Mouse (Mus musculus) adrenal gland, postnatal 14 days (tissue): ENCODE measurements around the gene Kctd17. TPM values are rescaled to one million over a fixed set of nuclear protein-coding genes. Genes with fewer than 3 reads are reported as not detected.

Experiments
- DNase-seq: peaks from one replicate; pipeline ENCODE4 v3.0.0; 2021; ENCODE audit warnings: mixed read lengths
- long read RNA-seq, 2 experiments: library from polyadenylated mRNA; stranded (forward); transcript quantifications; one replicate each; pipeline ENCODE4 v2.0.0; 2021
- total RNA-seq: library from RNA; stranded (reverse); gene quantifications from 2 replicates; pipeline ENCODE4 v1.2.3, GENCODE M21; 2021

The Kctd17 gene
- 83.4 and 88.8 TPM in 2 replicates for total RNA-seq
- long read RNA-seq, experiment 1, transcript Kctd17-202 (6 exons, 986 nt), result major isoform, 12 of 50 reads
- long read RNA-seq, experiment 1, partial matches to known transcripts, result 11 of 50 reads
- long read RNA-seq, experiment 1, other reads (novel, unspliced or antisense), result 25 of 50 reads
- long read RNA-seq, experiment 2, transcript Kctd17-202 (6 exons, 986 nt), result major isoform, 5 of 44 reads
- long read RNA-seq, experiment 2, partial matches to known transcripts, result 35 of 44 reads
- long read RNA-seq, experiment 2, other reads (novel, unspliced or antisense), result 1 of 44 reads

DNA sequence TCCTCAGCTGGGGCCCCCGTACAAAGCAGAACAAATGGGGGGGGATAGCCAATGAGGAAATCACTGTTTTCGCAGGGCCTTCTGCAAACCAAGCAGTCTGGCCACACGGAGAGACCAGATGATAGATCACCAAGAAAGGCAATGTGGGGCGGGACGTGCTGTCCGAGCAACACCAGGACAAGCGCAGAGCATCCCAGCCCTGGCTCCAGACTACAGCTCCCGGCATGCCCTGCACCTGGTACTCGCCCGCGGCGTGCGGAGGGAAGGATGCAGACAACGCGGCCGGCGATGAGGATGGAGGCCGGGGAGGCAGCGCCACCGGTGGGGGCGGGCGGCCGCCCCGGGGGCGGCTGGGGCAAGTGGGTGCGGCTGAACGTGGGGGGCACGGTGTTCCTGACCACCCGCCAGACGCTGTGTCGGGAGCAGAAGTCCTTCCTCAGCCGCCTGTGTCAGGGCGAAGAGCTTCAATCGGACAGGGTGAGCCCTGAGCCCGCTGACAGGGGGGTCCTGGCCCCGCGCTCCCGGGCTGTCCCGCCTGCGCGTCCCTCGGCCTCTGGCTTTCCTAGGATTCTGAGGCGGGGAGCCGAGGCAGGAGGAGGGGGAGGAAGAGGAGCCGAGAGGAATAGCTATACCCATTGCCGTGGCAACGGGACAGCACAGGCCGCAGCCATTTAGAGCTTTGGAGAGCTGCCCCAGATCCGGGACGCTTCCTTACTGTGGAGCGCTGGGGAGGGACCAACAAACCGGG lies at the start of gene Kctd17:
Gene Kctd17, plus strand, starts transcription at position 174 of the 748 bp plus-strand sequence.
- DNase-seq, result peak; percentile 88

DNA sequence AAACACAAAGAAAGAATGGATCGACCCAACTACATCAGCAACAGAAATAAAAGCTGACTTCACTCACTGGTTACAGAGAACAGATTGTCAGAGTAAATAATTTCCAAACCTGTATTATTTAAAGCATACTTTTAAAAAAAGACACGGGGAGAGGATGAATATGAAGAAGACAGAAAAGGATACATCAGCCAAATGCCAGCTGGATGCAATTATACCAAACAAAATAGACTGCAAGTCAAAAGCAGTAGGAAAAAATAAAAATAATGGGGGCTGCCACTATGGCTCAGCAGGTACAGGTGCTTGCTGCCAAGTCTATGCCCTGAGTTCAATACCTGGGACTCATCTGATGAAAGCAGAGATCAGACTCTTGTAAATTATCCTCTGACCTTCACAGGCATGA lies 48.2 kb upstream of the Kctd17 start:
- DNase-seq, result no peak

DNA sequence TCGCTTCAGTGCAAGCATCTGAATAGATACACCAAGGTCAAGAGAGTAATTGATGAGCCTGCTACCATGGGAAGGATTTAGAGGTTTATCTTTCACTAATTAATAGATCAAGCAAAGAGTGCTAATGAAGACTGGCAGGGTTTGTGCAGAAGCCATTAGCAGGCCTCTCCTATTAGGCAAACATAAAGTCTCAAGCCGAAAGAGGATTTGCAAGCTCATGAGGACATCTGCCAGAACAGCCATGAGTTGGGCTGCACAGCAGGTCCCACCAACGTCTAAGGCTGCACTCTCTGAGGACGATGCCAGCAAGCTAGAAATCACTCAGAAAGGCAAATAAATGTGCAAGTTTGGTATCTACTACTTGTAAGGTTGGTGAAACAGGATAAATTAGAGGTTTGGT lies 47.6 kb upstream of the Kctd17 start:
- no peak for DNase-seq

DNA sequence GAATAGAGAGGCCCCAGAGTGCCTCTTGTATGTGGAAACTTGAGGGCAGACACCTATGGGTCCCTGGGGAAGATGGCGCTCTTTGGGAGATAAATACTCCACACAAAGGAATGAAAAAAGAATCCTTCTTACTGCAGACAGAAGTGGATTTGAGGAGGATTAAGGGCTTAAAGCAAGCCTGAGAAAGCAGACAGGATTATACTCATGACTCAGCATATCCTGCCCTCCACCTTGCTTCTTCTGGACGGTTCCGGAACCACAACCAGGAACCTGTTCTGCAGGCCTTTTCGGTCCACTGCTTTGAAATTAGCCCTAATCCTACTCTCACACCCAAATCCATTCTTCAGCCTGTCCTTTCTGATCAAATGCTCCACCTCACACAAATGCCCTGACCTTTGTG lies 46.2 kb upstream of the Kctd17 start:
- no peak for DNase-seq

DNA sequence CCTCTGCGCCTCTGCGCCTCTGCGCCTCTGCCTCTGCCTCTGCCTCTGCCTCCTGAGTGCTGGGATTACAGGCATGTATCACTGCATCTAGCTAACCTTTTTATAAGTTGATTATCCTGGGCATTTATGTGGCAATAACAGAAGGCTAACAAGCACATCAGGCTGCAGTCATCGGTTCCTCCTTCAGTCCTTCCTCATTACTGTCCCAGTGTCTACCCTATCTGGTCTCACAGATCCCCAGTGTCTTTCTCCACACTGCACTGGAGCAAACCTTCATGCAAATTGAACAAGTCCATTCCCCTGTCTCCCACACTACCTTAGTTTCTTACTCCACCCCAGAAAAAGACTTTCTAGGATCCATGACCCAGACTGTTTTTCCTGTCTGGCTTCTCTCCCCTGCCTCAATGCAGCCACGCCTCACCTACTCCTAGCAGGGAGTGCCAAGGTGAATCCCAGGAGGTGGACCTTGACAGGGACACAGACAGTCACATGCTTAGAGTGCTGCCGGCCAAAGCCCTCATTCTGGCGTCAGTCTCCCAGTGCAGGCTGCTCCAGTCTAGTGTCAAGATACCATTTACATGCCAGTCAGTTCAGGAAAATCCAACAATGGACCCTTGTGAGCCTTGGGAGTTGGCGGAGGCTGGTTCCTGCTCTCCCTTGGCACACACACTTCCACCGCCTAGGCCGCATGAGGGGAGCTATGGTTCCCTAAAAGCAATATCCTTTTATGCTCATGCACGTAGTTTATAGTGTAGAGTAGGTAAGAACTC lies 44.7 kb upstream of the Kctd17 start:
- DNase-seq, result peak; percentile 36

DNA sequence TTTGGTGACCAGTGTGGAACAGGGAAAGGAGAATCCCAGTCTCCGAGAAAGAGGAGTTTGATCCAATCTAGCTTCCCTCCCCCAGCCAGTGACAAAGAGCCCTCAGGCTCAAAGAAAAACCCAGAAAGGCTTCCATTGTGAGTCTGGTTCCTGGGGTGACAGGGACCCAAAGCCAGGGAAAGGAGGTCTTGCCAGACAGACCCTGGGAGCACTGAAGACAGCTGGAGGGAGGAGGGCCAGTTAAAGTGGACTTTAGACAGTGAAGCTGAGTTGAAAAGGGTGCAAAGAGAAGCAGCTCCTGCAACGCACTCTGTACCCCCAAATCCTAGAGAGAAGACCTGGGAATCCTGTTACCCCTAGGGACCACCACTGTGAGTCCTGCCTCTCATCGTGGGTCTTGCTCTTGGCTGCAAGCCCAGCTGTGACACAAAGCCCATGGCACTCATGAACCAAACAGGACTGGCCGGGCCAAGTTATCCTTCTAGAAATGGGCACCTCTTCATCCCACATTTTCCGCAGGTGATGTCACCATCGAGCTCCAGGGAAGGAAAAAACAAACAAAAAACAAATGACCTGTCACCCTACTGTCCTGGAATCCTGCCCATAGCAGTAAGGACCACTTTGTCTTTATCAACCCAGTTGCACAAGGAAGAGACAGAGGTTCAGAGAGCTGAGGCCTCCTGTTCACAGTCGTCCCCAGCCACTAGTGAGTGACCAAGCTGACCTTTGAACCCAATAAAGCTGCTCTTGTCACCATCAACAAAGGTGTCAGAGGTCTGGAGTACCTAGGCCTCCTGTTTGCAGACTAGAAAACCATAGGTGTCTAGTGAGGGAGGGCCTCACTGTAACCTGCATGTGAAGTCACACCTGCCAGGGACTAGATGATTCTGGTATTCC lies 43.9 kb upstream of the Kctd17 start:
- DNase-seq, result no peak

DNA sequence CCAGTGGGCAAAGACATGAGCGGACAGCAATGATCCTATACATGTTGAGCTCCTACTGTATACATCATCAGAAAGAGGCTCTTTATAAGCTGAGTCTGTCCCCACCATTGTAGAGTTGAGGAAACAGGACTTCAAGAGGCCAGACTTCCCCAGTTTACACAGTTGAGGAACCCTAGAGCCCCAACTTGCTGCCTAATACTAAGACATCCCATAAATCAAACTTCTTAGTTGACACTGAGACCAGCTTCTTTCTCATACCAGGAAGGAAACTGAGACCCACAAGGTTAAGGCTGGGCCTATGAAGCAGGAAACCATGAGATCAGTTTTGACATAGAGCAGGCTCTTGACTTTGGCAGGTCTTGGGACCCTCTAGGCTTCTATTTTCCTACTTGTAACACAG lies 42.8 kb upstream of the Kctd17 start:
- DNase-seq, result no peak

DNA sequence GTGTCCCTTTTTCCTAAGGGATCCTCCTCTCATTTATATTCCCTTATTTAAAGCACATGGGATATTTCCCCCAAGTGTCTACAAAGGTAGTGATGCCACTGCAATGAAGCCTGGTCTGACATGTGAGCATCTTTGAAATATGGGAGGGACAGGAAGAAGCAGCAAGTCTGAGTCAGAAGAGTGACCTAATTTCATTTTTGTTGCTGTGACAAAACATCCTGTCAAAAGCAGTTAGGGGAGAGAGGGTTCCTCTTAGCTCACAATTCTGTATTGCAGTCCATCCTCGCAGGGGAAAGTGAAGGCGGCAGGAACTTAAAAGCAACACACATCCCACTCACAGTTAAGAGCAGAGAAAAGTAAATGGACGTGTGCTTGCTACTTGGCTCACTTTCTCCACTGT lies 37.5 kb upstream of the Kctd17 start:
- DNase-seq, result no peak

DNA sequence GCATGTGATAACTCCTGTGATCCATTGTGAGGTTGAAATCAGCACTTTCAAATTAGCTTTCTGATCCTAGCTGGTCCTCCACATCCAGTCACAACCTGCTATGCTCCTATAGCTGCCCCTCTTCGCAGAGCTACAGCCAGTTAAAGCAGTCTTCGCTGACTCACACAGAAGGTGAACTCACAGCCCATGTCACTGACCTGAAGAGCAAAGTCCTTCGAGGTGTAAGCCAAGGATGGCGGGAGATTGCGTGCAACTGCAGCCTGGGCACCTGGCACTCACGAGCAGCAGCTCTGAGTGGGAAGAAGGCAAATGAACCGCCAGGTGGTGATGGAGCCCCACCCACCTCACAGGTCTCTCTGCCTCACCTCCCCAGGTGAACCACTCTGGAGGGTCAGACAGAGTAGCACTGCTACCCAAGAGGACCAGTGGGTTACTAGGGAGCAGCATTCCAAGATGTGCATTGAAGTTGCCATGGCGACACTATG lies 32.8 kb upstream of the Kctd17 start, which contains the start of gene Tex33:
Gene Tex33, minus strand, starts transcription at position 435 of the 485 bp plus-strand sequence.
- DNase-seq, result no peak

DNA sequence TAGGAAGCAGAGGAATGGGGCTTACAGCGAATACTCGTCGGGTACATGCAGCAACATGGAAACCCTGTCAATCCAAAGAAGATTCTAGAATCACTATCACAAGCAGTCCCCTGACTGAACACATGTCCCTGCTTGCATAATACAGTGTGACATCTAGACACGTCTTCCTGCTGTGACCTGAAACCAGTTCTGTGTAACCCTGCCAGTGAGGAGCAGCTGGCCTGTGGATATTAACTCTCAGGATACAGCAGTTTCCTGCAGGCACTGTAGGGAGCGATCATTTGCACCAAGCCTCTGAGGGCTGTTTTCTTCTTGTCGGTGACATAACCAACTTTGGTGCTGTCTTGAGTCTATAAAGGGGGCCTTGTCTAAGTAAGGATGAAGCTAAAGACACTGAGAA lies 27.0 kb upstream of the Kctd17 start:
- DNase-seq, result peak; percentile 39

DNA sequence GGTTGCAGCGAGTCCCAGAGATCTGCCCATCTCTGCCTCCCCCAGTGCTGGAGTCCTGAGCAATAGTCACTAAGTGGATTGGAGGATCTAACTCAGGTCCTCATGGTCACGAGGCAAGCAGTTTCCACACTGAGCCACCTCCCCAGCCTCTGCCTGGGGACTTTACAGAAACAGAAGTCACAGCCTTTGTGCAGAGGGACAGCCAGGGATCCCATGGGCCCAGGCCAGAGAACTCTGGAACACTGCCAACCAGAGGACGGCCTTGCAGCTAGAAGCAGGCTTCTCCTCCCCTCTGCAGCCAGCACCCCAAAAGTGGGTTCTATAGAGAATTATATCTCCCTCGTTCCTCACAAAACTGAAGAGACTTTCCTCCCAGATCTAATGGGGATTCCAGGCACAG lies 26.4 kb upstream of the Kctd17 start:
- DNase-seq, result peak; percentile 93

DNA sequence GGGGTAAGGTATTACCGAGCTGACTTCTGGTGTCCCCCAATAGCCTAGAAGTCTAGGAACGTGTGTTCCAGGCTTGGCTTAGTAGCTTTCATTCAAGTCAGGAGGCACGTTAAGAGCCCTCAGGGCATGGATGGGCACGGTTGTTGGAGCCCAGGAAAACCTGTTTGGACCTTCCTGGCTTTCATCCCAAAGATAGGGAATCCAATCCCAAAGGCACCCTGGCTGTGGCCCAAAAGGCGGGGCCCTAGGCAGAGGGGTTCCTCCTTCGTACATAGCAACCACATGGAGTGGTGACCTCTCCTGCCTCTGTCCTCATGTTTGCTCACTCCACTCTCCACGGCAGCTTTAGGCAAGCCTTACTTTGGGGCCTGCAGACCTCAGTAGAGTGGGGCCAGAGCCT lies 25.9 kb upstream of the Kctd17 start:
- peak; percentile 87 for DNase-seq

DNA sequence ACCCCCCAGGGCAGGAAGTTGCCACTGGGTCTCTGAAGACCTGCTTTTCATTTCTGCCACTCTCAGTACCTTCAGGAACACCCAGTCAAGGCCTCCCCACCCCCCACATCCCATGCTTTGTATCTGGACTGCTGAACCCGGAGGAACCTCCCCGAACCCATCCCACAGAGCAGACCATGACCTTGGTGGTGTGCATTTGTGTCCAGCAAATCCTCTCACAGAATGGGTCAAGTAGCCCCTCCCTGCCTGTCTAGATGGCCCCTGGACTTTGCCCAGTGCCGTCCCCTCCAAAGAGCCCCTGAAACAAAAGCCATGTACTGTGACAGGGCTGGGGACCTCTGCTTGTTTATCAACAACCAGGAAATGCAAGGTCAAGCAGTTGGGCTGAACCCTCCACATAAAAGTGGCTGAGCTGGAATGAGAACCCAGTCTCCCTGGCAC lies 25.0 kb upstream of the Kctd17 start:
- DNase-seq, result peak; percentile 86

DNA sequence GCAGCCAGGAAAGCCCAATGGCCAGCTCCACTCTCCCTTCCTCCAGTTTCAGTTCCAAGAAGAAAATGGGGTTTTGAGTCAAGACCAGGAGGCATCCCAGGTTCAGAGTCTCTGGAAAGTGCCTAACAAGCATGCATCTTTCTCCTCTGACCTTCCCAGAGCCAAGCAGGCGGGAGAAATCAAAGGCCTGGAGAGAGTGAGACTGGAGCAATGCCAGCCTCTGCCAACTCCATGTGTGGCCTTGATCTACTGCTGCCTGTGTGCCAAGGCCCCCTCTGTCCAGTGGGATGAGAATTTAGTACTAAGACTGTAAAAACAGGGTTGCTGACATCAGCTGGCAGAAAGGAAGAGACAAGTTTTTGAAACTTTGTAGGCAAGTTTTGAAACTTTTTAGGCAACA lies 24.5 kb upstream of the Kctd17 start:
- DNase-seq, result peak; percentile 93

DNA sequence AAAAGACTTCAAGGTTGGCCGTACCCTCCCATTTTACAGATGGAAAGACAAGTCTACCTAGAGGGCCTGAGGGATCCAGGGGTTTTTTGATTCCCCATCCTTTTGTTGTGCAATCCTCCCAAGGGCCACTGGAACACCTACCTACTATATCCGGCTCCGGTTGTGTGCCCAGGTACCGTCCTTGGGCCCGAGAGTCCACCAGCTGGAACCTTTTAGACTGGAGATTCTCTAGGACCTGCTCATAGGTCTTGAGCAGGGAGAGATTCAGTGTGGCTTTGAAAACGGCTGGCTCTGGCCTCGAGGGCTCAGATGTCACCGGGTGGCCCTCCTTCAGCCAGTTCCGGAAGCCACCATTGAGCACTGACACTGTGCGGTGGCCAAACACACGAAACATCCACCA lies 23.3 kb upstream of the Kctd17 start:
- no peak for DNase-seq

DNA sequence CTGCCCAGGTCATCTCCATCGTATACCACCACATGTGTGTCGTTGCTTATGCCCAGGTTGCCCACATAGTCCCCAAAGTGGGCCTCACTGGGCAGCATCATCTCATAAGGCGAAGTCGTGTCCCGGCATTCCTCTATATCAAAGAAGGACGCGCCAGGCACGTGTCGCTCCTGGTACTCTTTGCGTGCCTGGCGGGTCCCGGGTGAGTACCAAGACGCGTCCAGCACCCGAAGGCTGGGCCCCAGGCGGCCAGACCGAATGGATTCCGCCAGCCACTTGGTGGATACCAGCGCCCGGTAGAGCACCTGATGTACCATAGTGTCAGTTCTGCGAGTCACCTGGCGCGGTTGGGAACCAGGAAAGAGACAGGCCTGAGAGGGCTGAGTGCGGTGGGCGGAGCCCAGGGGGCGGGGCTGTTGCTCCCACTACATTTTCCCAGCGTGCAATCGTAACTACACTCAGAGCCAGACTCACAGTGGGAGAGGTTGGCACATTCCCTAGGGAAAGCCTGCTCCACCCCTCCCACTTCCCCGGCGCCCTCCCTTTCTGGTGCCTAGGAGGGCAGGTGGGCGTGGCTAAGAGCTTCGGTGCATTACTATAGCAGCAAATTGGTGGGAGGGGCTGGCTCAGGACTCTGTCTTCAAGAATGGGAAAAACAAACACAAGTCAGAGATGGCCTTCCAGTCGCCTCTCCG lies 22.7 kb upstream of the Kctd17 start, which contains the start of gene Tst:
Gene Tst, minus strand, starts transcription at position 391 of the 695 bp plus-strand sequence.
- DNase-seq, result peak; percentile 97

DNA sequence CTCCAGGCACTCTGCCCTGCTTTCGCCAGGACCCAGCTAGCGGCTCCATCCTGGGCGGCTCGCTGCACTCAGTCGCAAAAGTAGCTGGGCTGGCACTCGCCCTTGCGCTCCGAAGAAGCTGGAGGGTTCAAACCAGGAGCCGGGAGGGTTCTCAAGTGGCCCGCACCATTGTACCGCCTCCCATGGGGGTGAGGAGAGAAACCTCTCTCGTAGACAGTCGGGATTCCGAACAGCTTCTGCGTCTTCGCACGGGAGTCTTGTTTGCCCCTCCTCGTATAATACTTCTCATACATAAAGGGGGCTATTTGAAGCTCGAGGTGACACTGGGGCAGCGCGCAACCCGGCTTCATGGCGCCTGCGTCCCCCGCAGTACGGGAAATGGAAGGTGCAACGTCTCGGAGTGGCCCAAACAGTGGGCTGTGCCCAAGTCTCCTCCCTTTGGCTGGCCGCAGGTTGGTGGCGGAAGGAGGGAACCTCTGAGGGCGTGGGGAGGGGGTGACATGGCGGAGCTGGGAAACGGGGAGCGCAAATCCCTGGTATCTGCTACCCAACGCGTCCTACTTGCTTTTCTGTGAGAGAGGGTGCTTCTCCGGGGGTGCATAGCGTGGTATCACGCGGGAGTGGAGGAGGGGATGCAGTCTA lies 21.9 kb upstream of the Kctd17 start, which contains the start of gene Mpst:
Gene Mpst, plus strand, starts transcription at position 124 of the 642 bp plus-strand sequence.
- peak; percentile 95 for DNase-seq

DNA sequence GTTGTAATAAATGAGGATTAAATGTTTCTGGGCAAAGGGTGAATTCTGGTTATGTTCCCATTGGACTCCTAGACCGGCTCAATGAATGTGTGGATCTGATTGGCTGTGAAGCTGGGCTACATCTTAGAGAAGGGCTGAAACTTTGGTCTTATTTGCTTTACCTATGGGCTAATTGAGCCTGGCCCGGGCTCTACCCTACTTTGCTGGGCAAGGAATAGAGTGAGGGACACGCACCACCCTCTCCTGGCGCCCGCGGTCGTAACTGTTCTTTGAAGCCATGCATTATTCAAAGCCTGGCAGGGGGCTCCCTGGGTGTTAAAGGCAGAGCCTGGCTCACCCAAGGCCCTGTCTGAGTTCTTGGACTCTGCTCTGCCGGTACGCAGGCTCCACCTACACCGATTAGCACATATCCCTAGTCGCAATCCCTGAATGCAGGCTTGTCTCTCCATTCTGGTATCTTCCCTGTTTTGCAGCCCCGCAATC lies 18.8 kb upstream of the Kctd17 start:
- DNase-seq, result no peak

DNA sequence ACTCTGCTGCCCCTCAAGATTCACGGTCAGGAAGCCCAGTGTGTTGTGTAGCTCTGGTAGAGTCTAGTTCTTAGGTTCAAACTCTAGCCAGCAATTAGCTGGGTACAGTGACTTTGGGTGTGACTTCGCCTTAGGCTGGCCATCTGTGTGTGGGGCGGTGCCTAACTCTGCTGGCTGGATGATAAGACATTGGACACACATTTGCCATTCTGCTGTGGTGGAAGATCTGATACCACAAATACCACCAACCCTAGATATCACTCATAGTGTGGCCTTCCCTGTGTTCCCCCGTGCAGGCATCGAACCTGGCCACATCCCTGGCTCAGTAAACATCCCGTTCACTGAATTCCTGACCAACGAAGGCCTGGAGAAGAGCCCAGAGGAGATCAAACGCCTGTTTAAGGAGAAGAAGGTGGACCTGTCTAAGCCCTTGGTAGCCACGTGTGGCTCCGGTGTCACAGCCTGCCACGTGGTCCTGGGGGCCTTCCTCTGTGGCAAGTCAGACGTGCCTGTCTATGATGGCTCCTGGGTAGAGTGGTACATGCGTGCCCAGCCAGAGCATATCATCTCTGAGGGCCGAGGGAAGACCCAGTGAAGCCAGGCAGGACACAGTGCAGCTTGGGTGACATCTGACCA lies 15.2 kb upstream of the Kctd17 start:
- no peak for DNase-seq

DNA sequence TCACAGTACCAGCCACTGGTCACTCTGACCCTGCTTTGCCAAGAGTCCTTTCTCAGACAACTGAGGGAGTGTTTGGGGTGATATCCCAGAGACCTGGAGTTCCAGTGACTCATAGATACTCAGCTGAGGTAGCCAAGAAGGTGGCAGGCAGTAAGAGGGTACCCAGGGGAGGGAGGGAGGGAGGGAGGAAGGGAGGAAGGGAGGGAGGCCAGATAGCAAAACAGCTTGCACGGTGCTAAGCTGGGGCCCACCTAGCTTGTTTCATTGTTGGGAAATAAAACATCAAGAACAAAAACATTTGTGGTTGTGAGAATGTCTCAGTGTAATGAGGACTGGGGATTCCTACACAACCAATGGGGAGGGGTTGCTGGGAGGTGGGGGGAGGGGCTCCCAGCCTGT lies 14.6 kb upstream of the Kctd17 start:
- no peak for DNase-seq
